Mouse (Mus musculus) regulatory T cell (primary cell): ENCODE measurements around the gene Insl6.

Experiments used
- in situ Hi-C: fragments of 300-600 bp; cut with MboI, MseI; formaldehyde crosslinking; loops from one replicate; pipeline ENCODE4 v1.15.1; 2025; ENCODE audit warnings: high pct_unique_total_duplicates

Insl6 gene

DNA sequence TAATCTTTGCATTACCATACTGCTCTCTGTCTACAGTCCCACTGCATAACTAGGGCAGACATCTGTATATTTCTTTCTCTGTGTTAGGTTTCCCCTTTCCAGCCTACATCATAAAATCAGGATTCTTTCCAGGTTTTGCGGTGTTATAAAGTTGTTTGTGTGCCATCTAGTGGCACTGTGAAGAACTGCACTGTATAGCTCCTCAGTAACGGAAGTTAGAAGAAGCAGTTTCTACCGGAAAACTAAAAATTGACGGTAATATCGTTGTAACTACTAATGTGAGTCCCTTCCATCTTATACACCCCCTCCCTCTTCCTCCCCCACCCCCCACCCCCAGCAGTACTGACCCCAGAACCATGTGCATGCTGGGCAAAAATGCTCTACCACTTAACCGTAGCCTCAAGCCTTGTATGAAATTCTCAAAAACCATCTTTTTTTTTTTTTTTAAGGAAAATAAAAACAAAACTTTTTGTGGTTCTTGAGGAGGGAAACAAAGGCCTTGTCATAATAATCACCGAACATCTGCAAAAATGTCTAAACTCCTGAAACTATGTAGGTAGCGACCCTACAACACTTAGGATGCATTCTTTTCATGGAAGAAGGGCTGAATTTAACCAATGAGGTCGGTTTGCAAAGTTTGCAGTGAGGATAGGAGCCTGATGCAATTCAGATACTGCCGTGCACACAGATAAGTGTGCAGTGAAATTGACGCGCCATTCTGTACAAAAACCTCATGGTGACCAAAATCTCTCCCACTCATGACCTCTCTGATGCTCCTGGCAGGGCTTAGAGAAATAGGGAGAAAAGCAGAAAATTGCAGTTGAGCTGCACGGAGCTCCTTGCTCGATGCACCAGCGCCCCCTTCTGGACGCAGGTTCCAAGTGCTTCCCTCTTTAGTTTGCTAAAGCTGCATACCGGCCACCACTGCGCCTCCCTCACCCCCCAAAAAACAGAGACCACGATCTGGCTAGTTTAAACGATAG lies 30.0 kb upstream of the Insl6 start:
- in situ Hi-C loops: loop anchor here (10.0 kb wide), 2 partner anchors 50 to 810 kb away; no protein-coding TSS in a partner anchor

- in situ Hi-C loops: loop anchor here (10.0 kb wide), 2 partner anchors 46 to 806 kb away; no protein-coding TSS in a partner anchor
Observed at GRCm38 (mm10) chr19:29350991-29351390, 25.8 kb upstream of the Insl6 start.

- in situ Hi-C loops: no loop called here
Observed at GRCm38 (mm10) chr19:29345636-29346035, 20.5 kb upstream of the Insl6 start.

GRCm38 (mm10) chr19:29344868-29345267 lies 19.7 kb upstream of the Insl6 start:
- in situ Hi-C loops: no loop called here

DNA sequence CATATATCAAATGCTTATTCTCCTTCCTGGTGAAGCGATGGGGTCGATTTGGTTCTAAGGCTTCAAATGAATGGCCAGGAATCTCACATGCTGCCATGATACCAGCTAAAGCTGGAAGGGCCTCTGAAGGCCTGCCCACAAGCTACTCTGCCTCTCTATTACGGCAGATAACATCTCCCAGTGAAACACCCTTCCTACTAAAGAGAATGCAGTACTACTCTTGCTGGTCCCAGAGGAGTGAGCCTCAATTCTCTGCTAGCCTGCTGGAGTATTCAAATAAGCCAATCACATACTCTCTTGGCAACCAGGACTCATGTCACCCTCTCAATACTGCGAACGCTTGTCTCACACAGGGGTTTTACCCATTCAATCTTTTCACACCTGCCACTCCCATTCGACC lies 17.1 kb upstream of the Insl6 start:
- in situ Hi-C loops: no loop called here

- in situ Hi-C loops: no loop called here
Observed at GRCm38 (mm10) chr19:29341029-29341428, 15.9 kb upstream of the Insl6 start.

- in situ Hi-C loops: no loop called here
Observed at GRCm38 (mm10) chr19:29336624-29337023, 11.5 kb upstream of the Insl6 start.

GRCm38 (mm10) chr19:29334068-29334745 lies 9.1 kb upstream of the Insl6 start, which contains the start of gene Rln1:
Gene Rln1 (minus strand): TSS chr19:29334670.
- in situ Hi-C loops: no loop called here

- in situ Hi-C loops: no loop called here
Observed at GRCm38 (mm10) chr19:29326822-29327552, 1.8 kb upstream of the Insl6 start.

DNA sequence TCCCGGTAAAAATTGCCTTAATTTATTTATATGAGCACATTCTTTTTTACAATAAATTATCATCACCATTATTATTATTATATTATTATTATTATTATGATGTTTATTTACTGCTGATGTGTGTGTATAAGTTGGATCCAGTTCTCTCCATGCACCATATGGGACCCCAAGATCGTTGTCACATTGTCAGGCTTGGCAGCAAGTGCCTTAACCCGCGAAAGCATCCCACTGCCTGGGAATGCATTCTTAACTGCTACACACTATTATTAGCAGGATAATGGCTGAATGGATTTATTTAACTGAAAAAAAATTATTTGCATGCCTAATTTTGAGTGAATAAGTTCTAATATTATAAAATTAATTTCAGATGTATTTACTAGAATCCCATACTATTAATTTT lies 1.2 kb upstream of the Insl6 start:
- in situ Hi-C loops: no loop called here

DNA sequence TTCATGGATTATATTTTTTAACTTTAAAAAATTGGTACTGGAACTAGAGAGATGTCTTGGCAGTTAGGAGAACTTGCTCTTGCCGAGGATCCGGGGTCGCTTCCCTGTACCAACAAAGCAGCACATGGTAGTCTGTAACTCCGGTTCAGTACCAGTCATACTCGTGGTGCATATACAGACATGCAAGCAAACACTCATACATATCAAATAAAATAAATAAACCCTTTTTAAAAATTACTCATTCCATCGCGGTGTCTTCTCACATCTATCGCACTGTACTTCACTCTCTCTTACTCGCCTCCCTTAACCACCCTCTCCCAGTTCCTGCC lies 660 bp upstream of the Insl6 start:
- in situ Hi-C loops: no loop called here

GRCm38 (mm10) chr19:29323416-29324049 lies 1.6 kb downstream of the Insl6 start:
- in situ Hi-C loops: no loop called here

DNA sequence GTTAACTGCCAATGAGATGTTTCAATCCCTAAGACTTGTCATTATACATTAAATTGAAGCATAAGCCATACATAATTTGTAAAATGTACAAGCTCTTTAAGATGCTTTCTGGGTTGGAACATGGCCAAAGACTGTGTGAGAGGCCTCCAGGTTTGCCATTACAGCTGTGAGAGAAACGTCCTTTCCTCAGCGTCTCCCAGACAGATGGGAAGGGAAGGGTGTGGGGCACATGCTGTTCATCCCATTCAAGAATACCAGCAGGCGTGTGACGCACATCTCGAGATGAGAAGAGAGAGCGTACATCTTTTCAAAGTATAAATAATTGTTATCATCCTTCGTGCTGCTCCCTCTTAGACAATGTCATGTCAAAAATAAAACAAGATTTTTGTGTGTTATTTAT lies 12.5 kb downstream of the Insl6 start:
- in situ Hi-C loops: no loop called here

DNA sequence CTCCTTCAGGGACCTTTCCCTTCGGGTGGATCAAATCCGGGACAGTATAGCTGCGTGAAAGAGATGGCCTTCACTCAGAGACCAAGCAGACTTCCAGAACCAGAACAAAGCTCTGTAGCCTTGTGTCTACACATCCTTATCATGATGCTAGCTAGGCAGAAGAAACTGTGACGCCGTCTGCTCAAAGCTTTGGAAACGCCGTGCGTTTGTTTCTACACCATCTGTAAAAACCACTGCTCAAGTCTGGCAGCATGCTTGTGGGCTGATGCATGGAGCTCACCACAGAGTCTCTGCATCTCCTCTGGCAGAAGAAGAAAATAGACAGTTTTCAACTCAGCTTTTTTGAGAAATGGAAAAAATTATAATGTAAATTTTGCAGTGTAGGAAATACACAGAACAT lies 13.4 kb downstream of the Insl6 start:
- in situ Hi-C loops: no loop called here

DNA sequence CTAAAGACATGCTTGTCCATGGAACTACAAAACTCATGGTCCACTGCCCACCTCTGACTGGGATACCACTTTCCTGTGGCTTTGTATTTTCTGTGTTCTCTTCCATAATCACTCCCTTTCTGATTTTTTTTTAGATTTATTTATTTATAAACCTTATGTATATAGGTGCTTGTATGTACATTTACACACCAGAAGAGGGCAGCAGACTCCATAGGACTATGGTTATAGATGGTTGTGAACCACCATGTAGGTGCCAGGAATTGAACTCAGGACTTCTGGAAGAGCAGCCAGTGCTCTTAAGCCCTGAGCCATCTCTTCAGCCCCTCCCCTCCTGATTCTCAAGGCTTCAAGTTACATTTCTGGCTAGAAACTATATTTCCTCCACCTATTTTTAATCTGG lies 16.3 kb downstream of the Insl6 start:
- in situ Hi-C loops: loop anchor here (10.0 kb wide), 1 partner anchor 46 kb away; no protein-coding TSS in a partner anchor

- in situ Hi-C loops: loop anchor here (10.0 kb wide), 1 partner anchor 53 kb away; no protein-coding TSS in a partner anchor
Observed at GRCm38 (mm10) chr19:29302119-29302518, 23.0 kb downstream of the Insl6 start.

DNA sequence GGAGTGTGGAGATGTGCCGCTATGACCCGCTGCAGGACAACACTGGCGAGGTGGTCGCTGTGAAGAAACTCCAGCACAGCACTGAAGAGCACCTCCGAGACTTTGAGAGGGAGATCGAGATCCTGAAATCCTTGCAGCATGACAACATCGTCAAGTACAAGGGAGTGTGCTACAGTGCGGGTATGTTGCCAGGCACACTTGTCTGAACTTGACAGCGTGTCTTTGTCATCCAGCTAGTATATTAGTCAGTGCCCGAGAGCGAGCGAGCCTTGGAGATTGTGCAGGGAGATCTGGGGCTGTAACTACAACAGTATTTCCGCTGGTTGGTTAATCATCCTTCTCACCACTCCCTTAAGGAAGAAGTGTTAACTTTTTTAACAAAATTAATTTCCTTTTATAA lies 24.2 kb downstream of the Insl6 start:
- in situ Hi-C loops: loop anchor here (10.0 kb wide), 1 partner anchor 54 kb away; no protein-coding TSS in a partner anchor

DNA sequence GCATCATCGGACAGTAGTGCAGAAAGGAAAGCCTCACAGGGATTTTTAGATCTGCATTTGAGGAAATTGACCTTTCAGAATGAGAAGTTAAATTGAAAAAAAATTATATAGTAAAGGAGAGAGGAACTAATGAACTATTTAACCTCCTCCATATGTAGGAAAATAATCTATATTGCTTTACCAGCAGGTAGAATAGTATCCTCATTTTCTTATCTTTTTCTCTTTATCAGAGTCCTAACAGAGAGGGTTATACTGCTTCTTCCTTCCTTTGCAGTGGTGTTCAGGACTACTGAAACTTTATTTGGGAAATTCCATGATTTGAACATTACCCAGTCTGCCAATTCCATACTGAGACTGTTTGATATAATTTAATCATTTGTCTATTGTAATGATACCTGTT lies 27.8 kb downstream of the Insl6 start:
- in situ Hi-C loops: no loop called here

DNA sequence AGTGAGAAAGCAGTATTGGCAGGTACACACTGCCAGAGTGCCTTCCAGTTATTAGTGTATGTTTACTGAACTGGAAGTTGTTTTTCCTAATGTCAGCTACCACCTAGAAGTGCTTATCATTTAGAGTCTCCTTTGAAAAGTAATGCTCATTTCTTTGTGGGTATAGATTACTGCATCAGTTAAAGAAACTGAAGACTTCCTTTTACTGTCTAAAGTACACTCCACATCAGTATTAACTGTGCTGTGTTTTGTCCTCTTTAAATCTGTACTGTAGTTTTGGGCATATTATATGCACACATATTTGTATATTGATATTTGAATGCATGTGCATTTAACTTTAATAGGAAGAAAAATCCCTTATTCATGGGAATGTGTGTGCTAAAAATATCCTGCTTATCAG lies 29.0 kb downstream of the Insl6 start:
- in situ Hi-C loops: no loop called here

DNA sequence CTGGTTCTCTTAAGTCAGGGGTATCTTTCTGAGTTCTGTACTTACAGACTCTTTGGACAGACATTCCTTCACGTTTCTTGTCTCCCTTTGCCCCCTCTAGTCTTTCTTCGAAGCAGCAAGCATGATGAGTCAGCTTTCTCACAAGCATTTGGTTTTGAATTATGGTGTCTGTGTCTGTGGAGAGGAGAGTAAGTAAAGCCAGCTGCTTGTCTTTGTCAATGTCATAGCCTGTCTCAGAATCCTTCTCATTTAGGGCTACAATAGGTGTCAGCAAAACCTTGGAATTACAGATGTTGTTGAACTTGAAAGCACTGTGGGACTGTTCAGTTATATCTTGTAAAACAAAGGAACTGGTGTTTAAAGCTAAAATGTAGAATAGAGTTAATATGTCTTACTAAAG lies 30.4 kb downstream of the Insl6 start:
- in situ Hi-C loops: no loop called here

DNA sequence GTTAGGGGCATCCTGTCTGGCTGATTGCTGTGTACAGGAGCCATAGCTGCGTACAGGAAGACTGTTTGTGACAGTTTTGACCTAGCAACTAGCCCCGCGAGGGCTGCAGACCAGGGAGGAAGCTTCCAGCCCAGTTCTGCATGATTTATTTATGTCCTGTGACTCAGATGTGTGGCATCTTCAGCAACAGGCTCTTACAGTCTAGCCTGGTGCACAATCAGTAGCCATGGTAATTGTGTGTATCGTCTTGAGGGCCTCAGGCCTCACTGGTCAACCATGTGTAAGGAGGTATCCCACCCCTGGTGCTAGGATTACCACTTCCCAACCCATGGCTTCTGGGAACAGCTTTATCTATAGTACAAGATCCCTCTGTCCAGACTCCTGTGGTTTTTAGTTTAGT lies 32.6 kb downstream of the Insl6 start:
- in situ Hi-C loops: no loop called here
